8 mouse cellular contexts compared by ENCODE assay signal in genomic region chr15:102624291-102624969, GRCm38 (mm10). TPM values are rescaled to one million over a fixed set of nuclear protein-coding genes. Genes with fewer than 3 reads are reported as not detected.
DNase-seq lines count a peak whose midpoint lies in the region; ATAC-seq and TF ChIP-seq lines count a peak whose summit lies in the region.

No protein-coding gene starts in this region.

- no peak for ATAC-seq in kidney, embryonic 14.5 days (ENCODE audit: low FRiP score, low TSS enrichment)
- no peak for ATAC-seq in intestine, embryonic 16.5 days
- peak; percentile 1; the same call in 1 of the 2 replicates for ATAC-seq in stomach, embryonic 15.5 days (ENCODE audit: insufficient read depth, low FRiP score, low read depth)

- peaks cover 18% of the 10 kb centered on the region; the same call in 1 of the 2 replicates for H3K4me1 ChIP-seq in kidney, embryonic 14.5 days (ENCODE audit: control insufficient read depth, insufficient read depth, low read length)
- peaks cover 35% of the 10 kb centered on the region for H3K4me1 ChIP-seq in E14TG2a.4 (replicated peaks; ENCODE audit: low read depth, low read length)
- peaks cover 26% of the 10 kb centered on the region for H3K4me1 ChIP-seq in intestine, embryonic 16.5 days (ENCODE audit: control insufficient read depth, insufficient read depth, low read length)
- peaks cover 13% of the 10 kb centered on the region; the same call in 1 of the 2 replicates for H3K4me1 ChIP-seq in stomach, embryonic 15.5 days

- H3K27ac ChIP-seq in kidney, embryonic 14.5 days (ENCODE audit: low read depth, low read length): peak overlapping the region; percentile 18; the same call in 1 of the 2 replicates
- H3K27ac ChIP-seq in intestine, embryonic 16.5 days (ENCODE audit: low read length): peak overlapping the region; percentile 100
- peak overlapping the region; percentile 99 for H3K27ac ChIP-seq in stomach, embryonic 15.5 days

- no peaks in the 10 kb centered on the region for H3K9me3 ChIP-seq in kidney, embryonic 14.5 days (ENCODE audit: control insufficient read depth, low read length)
- no peaks in the 10 kb centered on the region for H3K9me3 ChIP-seq in E14TG2a.4 (ENCODE audit: low read length)
- H3K9me3 ChIP-seq in intestine, embryonic 16.5 days (ENCODE audit: control insufficient read depth, low read length): peaks cover under 1% of the 10 kb centered on the region; the same call in 1 of the 2 replicates
- H3K9me3 ChIP-seq in stomach, embryonic 15.5 days: no peaks in the 10 kb centered on the region

- peak overlapping the region; percentile 61 for H3K9ac ChIP-seq in kidney, embryonic 14.5 days (ENCODE audit: low read depth, low read length)
- H3K9ac ChIP-seq in intestine, embryonic 16.5 days (ENCODE audit: low read depth, low read length): peak overlapping the region; percentile 87
- peak overlapping the region; percentile 50; the same call in 1 of the 2 replicates for H3K9ac ChIP-seq in stomach, embryonic 15.5 days

- H3K36me3 ChIP-seq in kidney, embryonic 14.5 days (ENCODE audit: control insufficient read depth, insufficient read depth, low read length): no peaks in the 10 kb centered on the region
- H3K36me3 ChIP-seq in E14TG2a.4 (ENCODE audit: insufficient read depth, low read length): peaks cover 9% of the 10 kb centered on the region; the same call in 1 of the 2 replicates
- H3K36me3 ChIP-seq in intestine, embryonic 16.5 days (ENCODE audit: control insufficient read depth, insufficient read depth, low read length): no peaks in the 10 kb centered on the region
- H3K36me3 ChIP-seq in stomach, embryonic 15.5 days: no peaks in the 10 kb centered on the region

- no peak for TF ChIP-seq CTCF in E14TG2a.4 (conservative IDR thresholded peaks at IDR 0.05; ENCODE audit: low read length)

- 4% methylated on average over 17 of the region's 17 CpGs for WGBS in kidney, embryonic 14.5 days
- 2% methylated on average over 17 of the region's 17 CpGs for WGBS in intestine, embryonic 16.5 days
- 3% methylated on average over 17 of the region's 17 CpGs for WGBS in stomach, embryonic 15.5 days

- peak overlapping the region; percentile 53 for H3K4me3 ChIP-seq in kidney, embryonic 14.5 days (ENCODE audit: low read length)
- H3K4me3 ChIP-seq in E14TG2a.4 (replicated peaks; ENCODE audit: low read length): peak overlapping the region; percentile 88
- peak overlapping the region; percentile 70 for H3K4me3 ChIP-seq in intestine, embryonic 16.5 days (ENCODE audit: low read length)
- peak overlapping the region; percentile 68 for H3K4me3 ChIP-seq in stomach, embryonic 15.5 days (replicated peaks)

- H3K4me2 ChIP-seq in kidney, embryonic 14.5 days (replicated peaks; ENCODE audit: low read depth, low read length): peak overlapping the region; percentile 61
- H3K4me2 ChIP-seq in intestine, embryonic 16.5 days (ENCODE audit: low read depth, low read length): peak overlapping the region; percentile 84
- H3K4me2 ChIP-seq in stomach, embryonic 15.5 days: peak overlapping the region; percentile 83

- no peak for DNase-seq in kidney, adult 11 months
- DNase-seq in cerebellum, postnatal 25 days: peak; percentile 45
- DNase-seq in gastrocnemius, postnatal 10 days: peak; percentile 20
- DNase-seq in lung, postnatal 4 days: peak; percentile 29 to 39

- no peaks in the 10 kb centered on the region for H3K27me3 ChIP-seq in kidney, embryonic 14.5 days (ENCODE audit: control insufficient read depth, insufficient read depth, low read length)
- no peaks in the 10 kb centered on the region for H3K27me3 ChIP-seq in E14TG2a.4 (ENCODE audit: insufficient read depth, low read length)
- no peaks in the 10 kb centered on the region for H3K27me3 ChIP-seq in intestine, embryonic 16.5 days (replicated peaks; ENCODE audit: control insufficient read depth, insufficient read depth, low read length)
- H3K27me3 ChIP-seq in stomach, embryonic 15.5 days (replicated peaks): no peaks in the 10 kb centered on the region

RNA-seq across cellular contexts. Expression of gene Gm28047, which starts 0.4 kb away (rescaled TPM):
- 0.79 TPM in 1 of 2 replicates, not detected in the other for polyA plus RNA-seq in kidney, embryonic 14.5 days (2014; fragmentation: Nextera tagmentation; extraction: Ambion mirVana)
- total RNA-seq in gastrocnemius, postnatal 10 days (2021): under 1 TPM in 1 of 2 experiments, not detected in 1; 0.56 TPM
- polyA plus RNA-seq in intestine, embryonic 16.5 days (2015; fragmentation: Nextera tagmentation; extraction: Ambion mirVana): not detected in 2 replicates
- 0.28 TPM in 1 of 2 replicates, not detected in the other for polyA plus RNA-seq in stomach, embryonic 15.5 days (2015; fragmentation: Nextera tagmentation; extraction: Ambion mirVana)

RNA-seq across cellular contexts. Expression of gene Atf7, which starts 0.8 kb away (rescaled TPM):
- polyA plus RNA-seq in kidney, embryonic 14.5 days (2014; fragmentation: Nextera tagmentation; extraction: Ambion mirVana): 30.5 and 36.8 TPM in 2 replicates
- total RNA-seq in gastrocnemius, postnatal 10 days (2021): 10 to 100 TPM; 62.9 to 79.6 TPM
- 21.9 and 22.5 TPM in 2 replicates for polyA plus RNA-seq in intestine, embryonic 16.5 days (2015; fragmentation: Nextera tagmentation; extraction: Ambion mirVana)
- 35.2 and 36.5 TPM in 2 replicates for polyA plus RNA-seq in stomach, embryonic 15.5 days (2015; fragmentation: Nextera tagmentation; extraction: Ambion mirVana)

RNA-seq across cellular contexts. Expression of gene Atp5g2, which starts 47.7 kb away (rescaled TPM):
- 90.0 and 124 TPM in 2 replicates for polyA plus RNA-seq in kidney, embryonic 14.5 days (2014; fragmentation: Nextera tagmentation; extraction: Ambion mirVana)
- 10 to 100 TPM; 34.2 to 41.1 TPM for total RNA-seq in gastrocnemius, postnatal 10 days (2021)
- polyA plus RNA-seq in intestine, embryonic 16.5 days (2015; fragmentation: Nextera tagmentation; extraction: Ambion mirVana): 55.5 and 77.3 TPM in 2 replicates
- polyA plus RNA-seq in stomach, embryonic 15.5 days (2015; fragmentation: Nextera tagmentation; extraction: Ambion mirVana): 57.1 and 63.3 TPM in 2 replicates

Comparison
In these comparisons a context has a peak if more than half of its experiments do, and no peak if none do; other contexts are left out.
1. H3K27ac ChIP-seq: peak in every context shown above with its lines; median percentile 100 in intestine, embryonic 16.5 days; 99 in stomach, embryonic 15.5 days; 18 in kidney, embryonic 14.5 days.